Mouse (Mus musculus): ENCODE results near the gene Nptn.

Nptn gene

DNA sequence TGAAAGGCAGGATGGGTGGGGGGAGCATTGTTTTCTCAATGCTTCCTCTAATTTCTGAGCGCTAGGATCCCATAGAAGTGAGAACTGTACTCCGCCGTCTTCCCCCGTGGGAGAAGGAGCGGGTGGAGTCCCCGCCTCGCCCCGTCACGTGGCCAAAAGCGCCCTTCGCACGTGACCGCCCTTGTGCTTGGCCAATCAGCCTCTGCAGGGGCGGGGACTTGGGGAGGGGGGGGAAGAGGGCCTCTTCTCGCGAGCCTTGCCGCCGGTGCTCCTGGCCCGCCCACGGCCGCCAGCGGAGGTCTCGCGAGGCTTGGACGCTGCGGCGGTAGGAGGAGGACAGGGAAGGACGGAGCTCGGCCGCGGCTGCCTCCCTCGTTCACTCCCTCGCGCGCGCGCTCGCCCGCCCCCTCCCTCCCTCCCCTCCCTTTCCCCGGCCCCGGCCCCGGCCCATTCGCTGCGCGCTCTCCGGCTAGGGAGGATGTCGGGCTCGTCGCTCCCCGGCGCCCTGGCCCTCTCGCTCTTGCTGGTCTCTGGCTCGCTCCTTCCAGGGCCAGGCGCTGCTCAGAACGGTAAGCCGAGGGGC, at the start of gene Nptn:
TSS of gene Nptn (plus strand) at position 283 of the 583 bp plus-strand sequence.
- DNase-seq (ENCODE audit: low spot score) = peak; percentile 97

DNA sequence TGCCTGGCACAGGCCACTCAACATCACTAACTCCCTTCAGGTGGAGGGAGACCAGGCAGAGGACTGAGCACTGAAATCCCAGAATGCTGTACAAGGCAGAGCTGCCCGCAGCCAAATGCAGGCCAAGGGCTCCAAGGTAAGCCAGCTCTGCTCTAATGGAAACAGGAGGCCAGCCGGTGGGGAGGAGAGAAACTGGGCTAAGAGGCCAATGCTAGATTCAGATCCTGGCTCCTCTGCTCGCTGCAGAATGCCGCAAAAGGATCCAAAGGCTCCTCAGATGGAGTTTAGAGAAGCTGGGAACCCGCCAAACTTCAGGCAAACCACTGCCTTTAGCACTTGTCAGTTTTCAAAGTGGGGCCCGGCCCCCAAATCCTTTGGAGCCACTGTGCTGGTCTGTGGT, 48.7 kb upstream of the Nptn start:
- no peak for DNase-seq (ENCODE audit: low spot score)

DNA sequence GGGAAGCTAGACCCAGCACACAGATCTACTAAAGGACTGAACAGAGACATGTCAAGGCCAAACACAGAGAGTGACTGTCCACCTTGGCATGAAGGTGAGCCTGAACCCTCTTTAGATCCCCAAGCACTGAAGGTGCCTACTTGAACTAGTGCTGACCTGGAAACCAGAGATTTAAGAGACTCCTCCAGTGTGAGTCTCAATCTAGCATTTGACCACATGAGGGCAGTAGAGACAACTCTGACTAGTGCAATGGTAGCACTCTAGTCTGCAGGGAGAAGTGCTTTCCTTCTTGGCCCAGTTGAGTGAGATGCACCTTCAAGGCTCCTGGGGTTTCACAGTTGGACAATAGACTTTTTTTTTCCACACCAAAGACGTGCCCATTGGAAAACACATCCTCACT, 47.3 kb upstream of the Nptn start:
- no peak for DNase-seq (ENCODE audit: low spot score)

DNA sequence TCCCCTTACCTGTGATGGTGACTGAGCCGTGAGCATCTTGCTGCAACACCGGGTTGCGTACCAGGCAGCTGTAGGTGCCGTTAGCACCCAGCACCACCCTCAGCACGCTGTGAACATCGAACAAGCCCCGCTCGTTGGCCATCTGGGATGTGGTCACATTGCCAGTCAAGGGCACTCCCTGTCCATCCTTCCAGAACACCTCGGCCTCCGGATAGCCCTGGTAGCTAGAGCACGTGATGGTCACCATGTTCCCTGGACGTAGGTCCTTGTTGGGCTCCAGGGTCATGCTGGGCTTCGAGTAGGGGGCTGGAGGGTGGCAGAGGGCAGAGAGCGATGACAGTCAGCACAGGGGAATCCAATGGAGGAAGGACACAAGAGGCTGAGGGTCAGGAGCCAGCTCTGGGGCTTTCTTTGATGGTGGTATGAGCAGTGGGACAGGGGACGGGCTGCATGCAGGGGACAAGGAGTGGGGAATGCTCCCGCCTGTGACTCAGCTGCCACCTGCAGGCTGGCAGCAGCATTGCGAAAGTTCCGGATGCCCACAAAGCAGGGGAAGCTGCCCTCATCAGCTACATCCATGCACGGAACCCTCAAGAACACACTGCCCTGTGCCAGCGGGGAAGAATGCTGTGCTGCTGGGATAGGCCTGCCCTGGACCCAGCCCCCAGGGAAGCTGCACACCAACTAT, 46.4 kb upstream of the Nptn start:
- DNase-seq (ENCODE audit: low spot score) = no peak

DNA sequence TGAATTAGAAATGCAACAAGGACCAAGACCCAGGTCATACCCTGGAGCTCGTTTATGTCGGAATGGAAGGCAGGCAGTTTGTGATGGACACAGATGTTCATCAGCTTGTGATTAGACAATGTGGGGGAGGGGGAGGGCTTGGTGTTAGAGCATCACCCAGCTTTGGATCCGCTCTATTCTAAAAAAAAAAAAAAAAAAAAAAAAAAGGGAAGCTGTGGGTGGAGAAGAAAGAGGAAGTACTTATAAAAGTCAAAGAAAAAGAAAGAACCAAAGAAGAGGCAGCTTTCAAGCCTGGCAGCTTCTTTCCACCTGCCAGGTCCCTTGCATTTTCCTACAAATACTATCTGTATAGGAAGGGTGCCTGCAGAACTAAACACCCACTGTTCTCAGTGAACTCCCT, 44.3 kb upstream of the Nptn start:
- DNase-seq (ENCODE audit: low spot score) = no peak

DNA sequence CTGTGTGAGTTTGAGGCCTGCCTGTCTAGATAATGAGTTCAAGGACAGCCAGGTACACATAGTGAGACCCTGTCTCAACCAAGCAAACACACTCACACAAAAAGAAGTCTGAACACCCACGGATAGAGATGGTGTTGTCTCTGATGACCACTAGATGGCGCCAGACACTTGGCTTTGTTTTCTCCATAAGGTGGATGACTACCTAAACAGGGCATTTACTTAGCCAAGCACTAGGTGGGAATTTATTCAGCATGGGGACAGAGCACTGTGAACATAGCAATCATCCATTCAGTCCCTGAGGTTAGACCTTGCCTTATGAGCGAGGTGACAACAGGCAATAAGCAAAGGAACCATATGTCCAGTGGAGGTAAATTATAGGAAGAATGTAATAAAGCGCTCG, 42.2 kb upstream of the Nptn start:
- DNase-seq (ENCODE audit: low spot score) = no peak

DNA sequence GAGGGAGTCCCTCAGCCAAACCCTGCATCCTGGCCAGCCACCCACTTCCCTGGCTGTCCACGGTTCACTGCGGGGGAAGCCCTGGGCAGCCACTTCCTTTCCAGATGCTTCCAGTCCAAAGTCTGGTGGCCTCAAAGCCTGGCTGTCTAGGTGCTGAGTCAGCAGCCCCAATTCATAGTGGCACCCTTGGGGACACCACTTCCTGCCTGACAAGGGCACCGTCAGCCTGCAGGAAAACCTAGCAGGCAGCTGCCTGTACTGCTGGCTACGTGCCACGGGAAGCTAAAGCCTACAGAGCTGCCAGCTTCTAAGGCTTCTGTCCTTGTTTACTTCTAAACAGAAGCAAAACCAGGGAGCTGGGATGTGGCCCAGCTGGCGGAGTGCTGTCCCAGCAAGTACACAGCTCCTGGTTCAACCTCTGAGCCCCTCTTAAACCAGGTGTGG, 40.1 kb upstream of the Nptn start:
- DNase-seq (ENCODE audit: low spot score) = peak; percentile 57

DNA sequence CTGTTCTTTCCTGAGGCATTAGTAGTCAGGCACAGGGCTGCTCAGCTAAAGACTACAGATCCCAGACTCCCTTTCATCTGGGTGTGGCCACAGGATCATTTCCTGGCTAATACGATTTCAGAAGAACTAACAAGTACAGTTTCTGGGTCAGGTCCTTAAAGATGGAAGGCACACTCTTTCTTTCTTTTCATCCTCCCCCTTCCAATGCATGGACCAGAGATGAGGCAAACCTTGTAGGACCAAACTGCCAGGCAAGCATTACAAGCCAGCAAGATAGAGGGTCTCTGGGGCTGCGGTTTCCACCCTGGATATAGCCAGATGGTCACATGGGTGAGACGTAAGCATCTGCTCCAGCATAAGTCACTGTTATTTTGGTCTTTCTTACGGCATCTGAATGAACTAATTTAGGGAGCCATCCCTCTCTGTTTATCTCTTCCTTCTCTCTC, 37.1 kb upstream of the Nptn start:
- DNase-seq (ENCODE audit: low spot score) = no peak

DNA sequence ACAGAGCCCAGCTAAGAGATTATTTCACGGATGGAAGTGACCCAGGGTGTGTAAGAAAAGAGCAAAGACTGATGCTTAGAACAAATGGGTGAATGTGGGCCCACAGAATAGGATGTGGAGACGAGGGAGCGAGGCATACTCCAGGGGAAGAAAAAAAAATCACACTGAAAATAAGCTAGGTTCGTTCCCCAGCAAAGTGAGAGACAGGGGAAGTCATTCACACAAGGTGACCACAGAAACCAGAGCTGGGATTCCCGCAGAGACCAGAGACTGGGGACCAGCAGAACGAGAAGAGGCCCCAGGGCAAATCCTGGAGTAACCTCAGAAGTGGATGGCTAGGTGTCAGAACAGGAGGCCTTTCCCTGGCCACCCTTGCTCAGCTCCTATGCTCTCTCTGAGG, 36.6 kb upstream of the Nptn start:
- DNase-seq (ENCODE audit: low spot score) = no peak

DNA sequence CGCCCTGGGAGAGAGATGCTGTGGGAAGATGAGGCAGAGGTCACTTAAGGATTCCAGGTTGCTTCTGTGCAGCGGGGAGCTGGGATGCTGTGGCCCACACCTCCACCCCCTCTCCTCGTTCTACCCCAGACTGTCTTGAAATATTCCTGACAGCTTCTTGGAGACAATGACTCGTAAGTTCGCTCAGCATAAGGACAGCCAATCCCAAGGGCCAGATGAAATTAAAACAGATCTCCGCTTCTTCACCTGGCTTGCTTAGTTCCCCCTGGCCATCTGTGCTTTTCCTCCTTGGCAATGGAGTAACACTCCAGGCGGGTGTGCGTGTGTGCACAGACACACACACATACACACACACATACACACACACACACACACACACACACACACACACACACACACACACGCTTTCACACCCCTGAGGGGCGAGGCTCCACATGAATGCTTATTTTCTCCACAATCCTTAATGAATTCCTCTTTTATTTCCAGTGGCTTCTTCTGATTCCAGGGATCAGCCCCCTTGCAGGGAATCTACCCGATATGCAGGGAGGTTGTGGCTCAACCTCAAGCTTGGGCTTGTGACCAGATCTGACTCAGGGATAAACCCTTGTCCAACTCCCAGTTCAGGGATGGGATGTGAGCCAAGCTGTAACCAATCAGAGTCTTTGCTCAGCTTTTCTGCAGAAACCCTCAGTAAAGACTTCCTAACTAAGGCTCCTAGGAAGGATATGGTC, 35.2 kb upstream of the Nptn start:
- no peak for DNase-seq (ENCODE audit: low spot score)

DNA sequence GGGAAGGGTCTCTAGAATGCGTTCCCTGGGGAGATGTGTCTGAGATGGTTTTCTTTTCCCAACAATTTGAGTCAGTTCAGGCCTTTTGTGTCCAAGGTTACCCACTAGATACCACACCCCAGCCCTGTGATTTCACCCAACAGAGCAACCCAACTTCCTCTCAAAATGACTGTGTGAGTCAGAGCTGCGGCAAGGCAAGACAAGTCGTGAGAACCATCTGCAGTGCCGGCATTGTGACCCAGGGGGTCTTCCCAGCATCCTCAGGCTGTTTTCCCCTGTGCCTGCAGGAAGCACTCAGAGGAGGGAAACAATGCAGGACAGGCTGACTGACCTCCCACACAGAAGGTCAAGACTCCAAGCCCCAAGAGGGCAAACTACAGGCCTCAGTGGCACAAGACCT, 33.1 kb upstream of the Nptn start:
- DNase-seq (ENCODE audit: low spot score) = no peak

DNA sequence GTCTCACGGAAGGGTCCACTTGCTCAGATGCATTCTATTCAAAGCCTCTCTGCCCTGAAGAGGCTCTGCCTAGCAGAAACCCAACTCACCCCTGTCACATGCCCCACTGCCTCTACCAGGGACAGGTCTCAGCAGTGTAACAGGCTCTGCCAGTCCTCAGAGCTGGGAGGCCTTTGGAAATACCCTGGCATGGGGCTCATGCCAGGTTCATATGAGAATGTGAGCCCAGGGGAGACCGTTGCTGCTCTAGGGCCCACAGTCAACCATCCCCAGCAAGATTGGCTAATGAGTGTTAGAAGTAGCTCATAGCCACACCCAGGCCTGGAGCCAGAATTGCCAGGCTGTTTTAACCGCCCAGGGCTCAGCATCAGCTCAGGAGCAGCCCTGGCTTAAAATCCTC, 32.3 kb upstream of the Nptn start:
- no peak for DNase-seq (ENCODE audit: low spot score)

DNA sequence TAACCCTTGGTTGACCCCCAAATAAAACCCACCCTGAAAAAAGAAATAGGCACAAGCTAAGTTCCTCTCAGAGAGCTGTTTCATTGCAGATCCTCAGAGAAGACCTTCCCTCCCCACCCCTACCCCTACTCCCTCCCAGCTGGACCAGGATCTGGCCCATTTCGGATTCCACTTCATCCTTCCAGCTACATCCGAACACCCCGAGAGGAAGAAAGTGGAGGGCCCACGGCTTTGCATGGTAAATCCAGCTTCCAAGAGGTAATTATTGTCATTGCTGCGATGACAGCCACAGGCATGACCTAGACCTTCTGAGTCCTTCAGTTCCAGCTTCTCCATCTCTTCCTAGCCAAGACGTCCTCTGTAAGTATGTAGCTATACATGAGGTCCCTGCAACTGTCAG, 31.1 kb upstream of the Nptn start:
- no peak for DNase-seq (ENCODE audit: low spot score)

DNA sequence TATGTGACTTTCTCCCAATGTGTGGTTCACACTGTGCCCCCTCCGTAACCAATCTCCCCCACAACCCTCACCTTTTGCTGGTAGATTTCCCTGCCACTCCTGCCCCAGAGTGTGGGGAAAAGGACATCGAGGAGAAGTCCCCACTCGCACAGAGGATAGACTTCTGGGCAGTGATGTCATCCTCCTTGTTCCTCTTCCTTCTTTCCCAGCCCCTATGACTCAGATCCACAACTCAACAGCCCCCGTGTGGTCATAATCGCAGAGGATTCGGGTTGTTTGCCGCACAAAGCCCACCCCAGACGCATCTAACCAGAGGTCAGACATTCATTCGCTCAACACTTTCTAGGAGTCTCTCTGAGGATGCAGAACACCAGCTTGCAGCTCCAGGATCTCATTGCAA, 30.0 kb upstream of the Nptn start:
- DNase-seq (ENCODE audit: low spot score) = no peak

DNA sequence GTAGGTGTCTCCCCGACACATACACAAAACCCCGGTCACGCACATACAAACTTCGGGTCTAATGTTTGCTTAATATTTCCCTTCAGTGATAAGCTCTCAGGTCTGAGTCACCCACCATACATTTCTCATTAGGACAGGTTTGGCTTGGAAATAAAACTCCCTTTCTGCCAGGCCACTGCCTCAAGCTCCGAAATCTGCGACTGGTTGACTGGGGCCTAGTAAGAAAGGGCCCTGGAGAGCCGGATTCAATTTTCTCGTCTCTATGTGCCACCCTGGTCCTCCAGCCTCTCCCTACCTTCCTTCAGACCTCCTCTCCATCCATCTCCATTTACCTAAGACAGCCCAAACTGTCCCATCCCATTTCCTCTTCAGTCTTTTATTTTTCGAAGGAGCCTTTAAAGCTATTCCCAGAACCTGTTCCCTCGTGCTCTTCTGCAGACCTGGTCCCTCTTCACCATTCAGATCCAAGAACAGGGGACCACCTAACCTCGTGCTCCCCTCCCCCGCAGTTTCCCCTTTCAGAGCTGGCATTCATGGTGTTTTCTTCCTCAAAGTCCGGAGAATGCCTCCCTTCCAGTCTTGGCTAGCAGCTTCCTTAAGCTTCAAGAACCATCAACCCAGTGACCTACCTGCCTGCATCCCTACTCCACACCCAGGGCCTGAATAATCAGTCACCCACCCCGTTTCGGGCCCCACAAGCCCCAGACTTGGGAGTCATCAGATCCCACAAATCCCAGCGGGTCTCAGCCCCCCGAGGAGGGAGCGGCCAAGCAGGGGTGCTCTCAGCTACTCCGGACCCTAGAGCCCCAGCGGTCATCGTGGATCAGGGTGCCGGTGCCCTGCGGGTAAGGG, 27.8 kb upstream of the Nptn start:
- DNase-seq (ENCODE audit: low spot score) = no peak

DNA sequence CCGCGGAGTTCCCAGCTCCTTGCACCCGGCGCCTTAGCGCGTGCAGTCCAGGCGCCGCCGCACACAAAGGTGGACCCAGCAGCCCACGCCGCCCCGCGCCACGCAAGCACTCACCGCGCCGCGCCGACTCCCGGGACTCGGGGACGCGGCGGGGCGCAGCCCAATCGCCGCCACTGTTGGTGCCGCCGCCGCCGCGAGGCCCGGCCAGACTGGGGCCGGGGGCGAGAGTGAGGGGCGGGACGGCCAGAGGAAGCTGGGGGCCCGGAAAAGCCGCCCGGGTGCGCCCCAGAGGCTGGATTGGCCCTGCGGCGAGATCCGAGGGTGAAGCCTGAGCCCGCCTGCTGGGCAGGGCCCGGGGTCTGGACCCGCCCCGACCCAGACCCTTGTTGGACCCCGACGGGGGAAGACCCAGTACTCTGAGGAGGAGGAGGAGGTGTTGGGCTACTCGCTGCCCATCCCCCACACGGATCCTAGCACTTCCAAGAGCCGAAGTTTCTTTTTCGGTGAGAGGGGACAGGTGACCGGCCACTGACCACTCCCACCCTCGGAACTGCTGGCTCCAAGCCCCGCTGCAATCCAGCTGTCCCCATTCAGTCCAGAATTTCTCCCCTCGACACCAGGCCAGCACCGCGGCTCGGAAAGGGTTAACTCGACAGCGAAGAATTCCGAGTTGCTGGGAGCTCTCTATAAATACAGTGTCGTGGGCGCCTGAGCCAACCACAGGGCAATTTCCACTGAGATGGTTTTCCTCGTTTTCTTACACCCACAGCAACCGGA, 26.9 kb upstream of the Nptn start, which contains the start of gene Cd276:
TSS of gene Cd276 (minus strand) at position 530 of the 777 bp plus-strand sequence.
- no peak for DNase-seq (ENCODE audit: low spot score)

DNA sequence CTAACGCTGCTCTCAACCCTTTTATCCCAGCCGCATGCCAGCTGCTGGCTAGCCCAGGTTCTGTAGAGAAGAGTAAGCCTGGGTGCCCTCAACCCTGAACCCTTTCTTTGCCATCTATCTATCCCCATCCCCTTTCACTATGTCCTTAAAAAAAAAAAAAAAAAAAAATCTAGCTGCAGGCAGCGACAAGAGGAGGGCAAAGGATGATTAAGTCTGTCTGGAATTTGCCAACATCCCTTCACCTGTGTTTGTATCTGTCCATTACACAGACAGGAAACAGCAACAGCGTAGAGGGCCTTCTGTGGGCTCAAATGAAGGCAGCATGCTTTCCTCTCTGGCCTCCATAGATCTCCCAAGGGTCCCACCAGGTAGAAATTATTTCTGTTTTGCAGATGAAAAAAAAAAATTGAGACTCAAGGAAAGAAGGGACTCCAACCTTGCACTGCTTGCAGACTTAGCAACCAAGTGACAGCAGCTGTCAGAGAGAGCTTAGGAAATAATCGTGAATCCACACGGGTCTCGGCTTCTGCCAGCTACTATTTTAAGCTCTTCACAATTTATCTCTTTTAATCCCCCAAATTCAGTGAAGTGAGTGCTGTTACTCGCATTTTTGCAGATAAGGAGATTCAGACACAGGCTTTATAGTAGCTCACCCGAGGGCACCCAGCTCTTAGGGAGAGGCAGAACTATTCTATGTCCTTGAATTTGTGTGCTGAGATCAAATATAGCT, 26.2 kb upstream of the Nptn start:
- no peak for DNase-seq (ENCODE audit: low spot score)

DNA sequence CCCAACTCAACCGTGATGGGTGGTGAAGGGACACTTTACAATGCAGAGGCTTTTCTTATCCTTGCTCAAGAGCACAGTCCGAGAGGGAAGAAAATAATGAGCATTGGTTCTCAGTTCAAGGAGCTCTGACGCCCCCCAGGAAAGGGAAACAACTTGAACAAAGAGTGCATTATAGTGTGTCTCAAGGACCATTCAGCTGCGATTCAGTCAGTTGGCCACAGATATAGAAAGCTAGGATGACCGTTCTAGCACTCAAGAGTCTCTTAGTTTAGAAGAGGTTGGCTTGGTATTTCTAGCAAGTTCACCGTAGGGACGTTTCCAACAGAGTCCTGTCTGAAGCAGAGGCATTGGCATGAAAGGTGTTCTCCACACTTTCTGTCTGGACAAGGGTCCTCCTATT, 25.4 kb upstream of the Nptn start:
- DNase-seq (ENCODE audit: low spot score) = no peak

DNA sequence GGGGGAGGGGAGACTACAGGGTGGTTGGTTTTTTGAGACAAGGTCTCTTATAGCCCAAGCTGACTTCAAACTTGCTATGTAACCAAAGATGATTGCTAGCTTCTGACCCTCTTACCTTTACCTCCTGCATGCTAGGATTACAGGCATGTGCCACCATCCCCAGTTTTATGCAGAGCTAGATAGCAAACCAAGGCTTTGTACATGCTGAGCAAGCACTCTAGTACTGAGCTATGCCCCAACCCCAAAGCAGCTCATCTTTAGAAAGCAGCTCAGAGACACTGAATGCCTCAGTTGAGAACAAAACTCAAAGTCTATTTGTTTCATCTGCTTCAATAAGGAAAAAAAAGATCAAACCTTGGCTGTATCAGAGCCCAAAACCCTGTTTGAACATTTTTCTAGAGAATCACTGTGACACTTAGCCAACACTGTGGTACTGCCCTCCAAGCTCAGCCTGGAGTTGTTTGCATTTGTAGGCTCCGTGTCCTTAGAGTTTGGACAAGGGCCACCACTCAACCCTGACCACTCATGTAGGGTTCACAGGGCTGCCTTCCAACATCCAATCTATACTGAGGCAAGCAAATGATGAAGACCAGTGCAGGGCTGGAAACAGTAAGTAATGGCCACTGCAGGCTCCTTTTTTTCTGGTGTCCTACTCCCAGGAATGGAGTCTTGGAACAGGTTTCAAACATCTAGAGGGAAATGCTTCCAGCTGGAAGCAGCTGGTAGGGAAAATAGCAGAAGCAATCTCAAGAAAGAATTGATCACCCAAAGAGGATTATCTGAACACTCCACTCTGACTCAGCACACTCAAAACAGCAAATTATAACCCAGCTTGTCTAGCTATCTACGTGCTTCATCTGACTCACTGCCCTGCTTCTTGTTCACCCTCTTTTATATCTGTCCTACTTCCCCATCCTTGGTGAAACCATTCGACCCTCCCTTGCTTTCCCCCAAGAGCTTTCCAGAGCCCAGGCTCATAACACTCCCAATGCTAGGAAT, 24.3 kb upstream of the Nptn start:
- no peak for DNase-seq (ENCODE audit: low spot score)

DNA sequence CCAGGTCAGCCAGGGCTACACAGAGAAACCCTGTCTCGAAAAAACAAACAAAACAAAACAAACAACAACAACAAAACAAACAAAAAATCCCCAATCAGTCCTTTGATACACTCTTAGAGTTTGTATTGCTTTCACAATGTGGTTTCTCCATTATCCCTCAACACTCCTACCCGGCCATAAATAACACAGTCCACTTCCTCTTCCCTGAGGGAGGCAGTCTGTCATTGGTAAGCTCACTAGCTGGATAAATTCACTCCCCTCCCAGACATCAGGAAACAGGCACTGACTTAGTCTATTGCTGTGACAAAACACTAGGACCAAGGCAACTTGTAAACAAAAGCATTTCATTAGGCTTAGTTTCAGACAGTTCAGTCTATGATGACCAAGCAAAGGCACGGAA, 21.8 kb upstream of the Nptn start:
- no peak for DNase-seq (ENCODE audit: low spot score)
